Mouse (Mus musculus) bone marrow macrophage, adult 2 months (primary cell): ENCODE measurements around the gene Ralgps2.

Experiments used
- CTCF ChIP-seq: IDR thresholded peaks from 2 replicates; pipeline ENCODE4 v1.5.1; 2012; ENCODE audit warnings: low read depth, mild to moderate bottlenecking, low read length, moderate library complexity
- POLR2A ChIP-seq: IDR thresholded peaks from 2 replicates; pipeline ENCODE4 v1.6.1; 2012; ENCODE audit warnings: mild to moderate bottlenecking, low read depth, low read length, borderline replicate concordance

DNA sequence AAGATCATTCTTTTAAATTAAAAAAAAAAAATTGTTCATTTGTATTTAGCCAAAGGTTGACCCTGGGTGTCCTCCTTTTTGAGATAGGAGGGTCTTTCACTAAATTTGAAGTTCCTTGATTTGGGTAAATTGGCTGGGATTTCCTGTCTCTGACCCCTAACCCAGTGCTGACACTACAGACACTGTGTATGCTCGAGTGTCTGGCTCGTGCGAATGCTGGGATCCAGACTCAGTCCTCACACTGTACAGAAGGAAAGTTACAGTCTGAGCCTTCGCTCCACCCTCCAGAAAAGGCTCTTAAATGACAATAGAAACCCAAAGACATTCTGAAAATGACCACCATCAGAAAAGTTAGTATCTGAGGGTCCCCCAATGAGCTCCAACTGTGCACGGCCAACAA lies 86.6 kb downstream of the Ralgps2 start:
- no peak for TF ChIP-seq POLR2A
- TF ChIP-seq CTCF, result no peak
